Mouse (Mus musculus): ENCODE results near the gene Hsd17b1. TPM values are rescaled to one million over a fixed set of nuclear protein-coding genes. Genes with fewer than 3 reads are reported as not detected.
A peak's percentile ranks its signal among the peaks of the same experiment; 100 is the strongest.

Gene Hsd17b1
- polyA plus RNA-seq, 1 experiment, result not detected

DNA sequence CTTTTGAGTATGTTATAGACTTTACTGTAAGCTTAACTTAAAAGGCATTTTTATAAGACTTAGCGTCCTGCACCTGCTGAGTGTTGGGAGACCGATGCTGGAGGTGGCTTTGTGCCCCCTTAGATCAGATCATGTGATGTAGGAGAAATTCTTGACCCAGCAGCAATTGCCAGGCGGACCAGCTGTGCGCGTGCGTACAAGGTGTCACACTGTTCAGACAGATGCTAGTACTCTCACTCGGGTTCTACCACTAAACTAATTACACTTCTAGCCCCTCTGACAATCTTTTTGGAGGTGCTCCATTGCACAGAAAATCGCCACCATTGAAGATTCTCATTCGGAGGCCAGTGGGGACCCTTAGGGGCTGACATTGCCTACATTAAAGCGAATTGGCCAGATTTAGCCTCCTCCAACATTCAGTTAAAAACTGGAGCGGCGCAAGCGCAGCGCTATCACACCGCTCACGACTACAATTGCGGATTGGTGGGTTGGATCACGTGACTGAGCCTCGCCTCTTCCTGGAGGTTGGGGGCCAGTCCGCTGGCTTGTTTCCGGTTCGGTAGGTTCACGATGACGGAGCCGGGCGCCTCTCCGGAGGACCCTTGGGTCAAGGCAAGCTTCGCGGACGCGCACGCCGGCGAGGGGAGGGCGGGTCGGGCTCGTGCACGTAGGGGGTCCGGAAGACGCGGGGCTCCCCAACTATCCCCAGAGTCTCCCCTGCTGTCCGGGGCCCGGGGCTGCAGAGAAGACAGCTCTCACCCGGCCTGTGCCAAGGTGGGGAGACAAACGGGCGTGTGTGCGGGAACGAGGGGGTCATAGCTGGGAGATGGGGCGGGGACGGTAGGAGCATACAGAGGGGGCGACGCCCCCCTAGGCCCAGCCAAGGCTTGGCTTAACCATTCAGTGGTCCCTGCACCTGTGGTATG is 8.8 kb downstream of the Hsd17b1 start, which contains the start of gene Mlx:
Gene Mlx, plus strand, starts transcription at position 522 of the 926 bp plus-strand sequence.
- Histone ChIP-seq H3ac (ENCODE audit: control insufficient read depth, insufficient read length, low read depth) (peak within 1 kb of the TSS; percentile 87), H3K36me3 (ENCODE audit: control insufficient read depth, insufficient read depth) (peaks cover 41% of the 10 kb centered on the region), H3K79me3 (ENCODE audit: low read depth) (peaks cover 8% of the 10 kb centered on the region), H3K4me3 (ENCODE audit: insufficient read depth, poor library complexity, severe bottlenecking) (peak within 1 kb of the TSS; percentile 80), H3K27me3 (ENCODE audit: control insufficient read depth, insufficient read depth, insufficient read length) (no peaks in the 10 kb centered on the region), H3K79me2 (ENCODE audit: control insufficient read depth, insufficient read depth) (peaks cover 31% of the 10 kb centered on the region)
- no peak for TF ChIP-seq CTCF (IDR thresholded peaks at IDR 0.05; ENCODE audit: control insufficient read depth, insufficient read depth, insufficient read length)
- TF ChIP-seq CEBPB (IDR thresholded peaks at IDR 0.05; ENCODE audit: low read depth), result no peak
- peak; percentile 98 for TF ChIP-seq USF1 (IDR thresholded peaks at IDR 0.05; ENCODE audit: low read depth)

DNA sequence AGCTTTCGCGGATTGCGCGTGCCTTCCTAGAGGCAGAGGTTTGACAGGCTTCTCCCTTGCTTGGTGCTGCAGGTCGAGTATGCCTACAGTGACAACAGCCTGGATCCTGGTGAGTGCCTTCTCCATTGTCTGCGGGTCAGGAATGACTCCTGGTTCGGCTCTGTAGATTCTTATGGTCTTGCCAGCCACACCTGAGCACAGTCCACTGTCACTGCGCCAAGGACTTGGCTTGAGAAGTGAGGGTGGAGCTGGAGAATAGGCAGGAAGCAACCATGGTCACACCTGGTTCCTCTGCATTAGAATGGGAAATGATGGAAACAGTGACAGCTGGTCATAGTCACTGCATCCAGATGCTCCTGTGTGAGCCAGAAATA is 9.5 kb downstream of the Hsd17b1 start:
- H3K36me3 ChIP-seq (ENCODE audit: control insufficient read depth, insufficient read depth), result peaks cover 47% of the 10 kb centered on the region
- H3ac ChIP-seq (ENCODE audit: control insufficient read depth, insufficient read length, low read depth), result peak overlapping the region; percentile 87
- H3K79me2 ChIP-seq (ENCODE audit: control insufficient read depth, insufficient read depth), result peaks cover 30% of the 10 kb centered on the region
- no peaks in the 10 kb centered on the region for H3K27me3 ChIP-seq (ENCODE audit: control insufficient read depth, insufficient read depth, insufficient read length)
- peaks cover 8% of the 10 kb centered on the region for H3K79me3 ChIP-seq (ENCODE audit: low read depth)
- peak overlapping the region; percentile 80 for H3K4me3 ChIP-seq (ENCODE audit: insufficient read depth, poor library complexity, severe bottlenecking)
- TF ChIP-seq CEBPB (IDR thresholded peaks at IDR 0.05; ENCODE audit: low read depth), result no peak
- TF ChIP-seq MAX (IDR thresholded peaks at IDR 0.05), result no peak
- TF ChIP-seq CTCF (IDR thresholded peaks at IDR 0.05; ENCODE audit: control insufficient read depth, insufficient read depth, insufficient read length), result no peak
- TF ChIP-seq MYOD1 (IDR thresholded peaks at IDR 0.05; ENCODE audit: control insufficient read depth, insufficient read length, low read depth), result no peak
- TF ChIP-seq USF1 (IDR thresholded peaks at IDR 0.05; ENCODE audit: low read depth), result no peak
- TF ChIP-seq MYOG (IDR thresholded peaks at IDR 0.05; ENCODE audit: control insufficient read depth, extremely low read depth, insufficient read length), result no peak
- TF ChIP-seq FOSL1 (IDR thresholded peaks at IDR 0.05; ENCODE audit: insufficient read depth, low read length, poor library complexity, severe bottlenecking), result no peak

DNA sequence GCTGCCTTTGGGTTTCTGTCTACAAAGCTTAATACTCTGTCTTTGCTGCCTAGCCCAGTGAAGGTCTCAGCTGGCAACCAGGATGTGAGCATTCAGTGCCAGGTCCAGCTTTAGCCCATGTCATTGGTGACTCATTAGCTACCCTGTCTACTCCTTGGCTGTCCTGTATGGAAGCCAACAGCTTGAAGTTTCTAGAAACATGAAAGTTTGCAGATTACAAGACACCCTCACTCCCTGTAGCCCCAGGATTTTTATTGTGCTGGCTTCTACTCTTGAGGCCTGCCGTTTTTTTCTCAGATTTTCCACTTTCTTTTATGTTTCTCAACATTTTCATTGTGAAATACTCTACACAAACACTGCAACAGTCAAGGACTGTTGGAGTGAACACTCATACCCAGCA is 11.7 kb downstream of the Hsd17b1 start:
- peaks cover 64% of the 10 kb centered on the region for H3K36me3 ChIP-seq (ENCODE audit: control insufficient read depth, insufficient read depth)
- no peaks in the 10 kb centered on the region for H3K27me3 ChIP-seq (ENCODE audit: control insufficient read depth, insufficient read depth, insufficient read length)
- no peak overlapping the region for H3ac ChIP-seq (ENCODE audit: control insufficient read depth, insufficient read length, low read depth)
- peaks cover 5% of the 10 kb centered on the region for H3K79me3 ChIP-seq (ENCODE audit: low read depth)
- peaks cover 38% of the 10 kb centered on the region for H3K79me2 ChIP-seq (ENCODE audit: control insufficient read depth, insufficient read depth)
- H3K4me3 ChIP-seq (ENCODE audit: insufficient read depth, poor library complexity, severe bottlenecking), result no peak overlapping the region
- TF ChIP-seq USF1 (IDR thresholded peaks at IDR 0.05; ENCODE audit: low read depth) (no peak), MAX (IDR thresholded peaks at IDR 0.05) (no peak), FOSL1 (IDR thresholded peaks at IDR 0.05; ENCODE audit: insufficient read depth, low read length, poor library complexity, severe bottlenecking) (no peak), MYOG (IDR thresholded peaks at IDR 0.05; ENCODE audit: control insufficient read depth, extremely low read depth, insufficient read length) (no peak), MYOD1 (IDR thresholded peaks at IDR 0.05; ENCODE audit: control insufficient read depth, insufficient read length, low read depth) (no peak)

DNA sequence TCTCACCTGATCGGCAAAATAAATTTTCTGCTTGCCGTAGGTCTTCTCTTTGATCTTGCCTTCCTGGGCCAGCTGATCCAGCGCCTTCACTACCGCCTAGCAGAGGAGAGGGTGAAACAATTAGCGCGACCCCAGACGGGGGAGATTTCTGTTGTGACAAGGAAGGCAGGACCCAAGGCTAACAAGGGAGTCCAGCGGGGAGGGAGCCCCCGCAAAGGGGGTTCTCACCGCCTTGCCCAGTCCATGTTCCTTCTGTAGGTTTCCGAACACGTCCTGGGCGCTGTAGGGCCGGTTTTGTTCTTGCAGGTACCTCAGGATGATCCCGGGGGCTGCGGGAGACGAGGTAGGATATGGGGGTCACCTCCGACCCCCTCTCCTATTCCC is 16.7 kb downstream of the Hsd17b1 start:
- peak overlapping the region; percentile 89 for H3ac ChIP-seq (ENCODE audit: control insufficient read depth, insufficient read length, low read depth)
- peaks cover 24% of the 10 kb centered on the region for H3K79me2 ChIP-seq (ENCODE audit: control insufficient read depth, insufficient read depth)
- no peaks in the 10 kb centered on the region for H3K27me3 ChIP-seq (ENCODE audit: control insufficient read depth, insufficient read depth, insufficient read length)
- peaks cover 5% of the 10 kb centered on the region for H3K79me3 ChIP-seq (ENCODE audit: low read depth)
- peaks cover 79% of the 10 kb centered on the region for H3K36me3 ChIP-seq (ENCODE audit: control insufficient read depth, insufficient read depth)
- TF ChIP-seq MYOD1 (IDR thresholded peaks at IDR 0.05; ENCODE audit: control insufficient read depth, insufficient read length, low read depth) (no peak), MAX (IDR thresholded peaks at IDR 0.05) (no peak), CTCF (IDR thresholded peaks at IDR 0.05; ENCODE audit: control insufficient read depth, insufficient read depth, insufficient read length) (no peak), CEBPB (IDR thresholded peaks at IDR 0.05; ENCODE audit: low read depth) (no peak), MYOG (IDR thresholded peaks at IDR 0.05; ENCODE audit: control insufficient read depth, extremely low read depth, insufficient read length) (no peak), FOSL1 (IDR thresholded peaks at IDR 0.05; ENCODE audit: insufficient read depth, low read length, poor library complexity, severe bottlenecking) (no peak), USF1 (IDR thresholded peaks at IDR 0.05; ENCODE audit: low read depth) (no peak)
- H3K4me3 ChIP-seq (ENCODE audit: insufficient read depth, poor library complexity, severe bottlenecking), result peak overlapping the region; percentile 59

DNA sequence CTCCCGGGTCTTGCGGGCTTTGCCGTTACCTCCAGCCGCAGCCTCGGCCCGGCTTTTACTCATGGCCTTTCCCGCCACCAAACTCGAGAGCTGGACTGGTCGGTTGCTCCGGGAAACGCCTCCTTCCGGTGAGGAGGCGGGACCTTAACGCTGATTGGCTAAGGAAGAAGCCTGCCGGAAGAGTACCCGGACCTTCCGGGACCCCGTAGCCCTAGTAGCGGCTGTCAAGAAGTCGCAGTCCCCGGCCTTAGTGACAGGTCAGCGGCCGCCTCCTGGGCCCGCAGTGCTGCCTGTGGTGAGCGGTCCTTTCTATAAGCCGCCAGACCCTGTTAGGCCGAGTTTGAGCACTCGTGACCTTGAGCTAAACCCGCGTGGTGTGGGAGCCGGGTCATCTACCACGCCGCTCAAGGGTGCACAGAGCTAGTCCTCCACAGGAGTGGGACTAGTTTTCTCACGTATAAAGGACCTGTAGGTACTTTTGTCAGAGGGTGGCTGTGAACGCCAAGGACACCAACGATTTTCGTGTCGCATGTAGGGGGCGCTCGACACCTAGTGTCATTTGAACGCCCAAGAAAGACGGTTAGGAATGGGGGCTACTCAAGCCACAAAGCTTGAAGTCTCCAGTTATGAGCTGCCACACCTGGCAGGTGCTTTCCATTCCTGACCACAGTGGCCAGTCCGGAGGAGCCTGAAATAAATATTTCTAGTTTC is 17.3 kb downstream of the Hsd17b1 start, which contains the start of gene Psmc3ip:
Gene Psmc3ip, minus strand, starts transcription at position 123 of the 711 bp plus-strand sequence.
- no peaks in the 10 kb centered on the region for H3K27me3 ChIP-seq (ENCODE audit: control insufficient read depth, insufficient read depth, insufficient read length)
- H3K4me3 ChIP-seq (ENCODE audit: insufficient read depth, poor library complexity, severe bottlenecking), result peak within 1 kb of the TSS; percentile 59
- H3K36me3 ChIP-seq (ENCODE audit: control insufficient read depth, insufficient read depth), result peaks cover 79% of the 10 kb centered on the region
- H3K79me3 ChIP-seq (ENCODE audit: low read depth), result peaks cover 5% of the 10 kb centered on the region
- TF ChIP-seq CTCF (IDR thresholded peaks at IDR 0.05; ENCODE audit: control insufficient read depth, insufficient read depth, insufficient read length) (peak; percentile 31), USF1 (IDR thresholded peaks at IDR 0.05; ENCODE audit: low read depth) (no peak), MYOD1 (IDR thresholded peaks at IDR 0.05; ENCODE audit: control insufficient read depth, insufficient read length, low read depth) (no peak), CEBPB (IDR thresholded peaks at IDR 0.05; ENCODE audit: low read depth) (no peak), MAX (IDR thresholded peaks at IDR 0.05) (peak; percentile 93), FOSL1 (IDR thresholded peaks at IDR 0.05; ENCODE audit: insufficient read depth, low read length, poor library complexity, severe bottlenecking) (no peak), MYOG (IDR thresholded peaks at IDR 0.05; ENCODE audit: control insufficient read depth, extremely low read depth, insufficient read length) (no peak)
- peaks cover 24% of the 10 kb centered on the region for H3K79me2 ChIP-seq (ENCODE audit: control insufficient read depth, insufficient read depth)
- peak within 1 kb of the TSS; percentile 89 for H3ac ChIP-seq (ENCODE audit: control insufficient read depth, insufficient read length, low read depth)
